In genomic region chr10:77197469-77198209, GRCm38 (mm10) we compare ENCODE assay signal across 12 mouse cellular contexts. TPM values are rescaled to one million over a fixed set of nuclear protein-coding genes. Genes with fewer than 3 reads are reported as not detected.
A peak's percentile ranks its signal among the peaks of the same experiment; 100 is the strongest.
DNase-seq lines count a peak whose midpoint lies in the region; ATAC-seq and TF ChIP-seq lines count a peak whose summit lies in the region.
"Had no signal": no experiment of that assay in that cellular context is flagged by ENCODE, and none has a peak within 500 bp of the region (broad histone marks: within the 10 kb centered on the region; RNA-seq: fewer than 3 reads in every experiment).

No protein-coding gene starts in this region.

- no peak overlapping the region for H3K9ac ChIP-seq in forebrain, embryonic 11.5 days (ENCODE audit: low read length)
- H3K9ac ChIP-seq in forebrain, postnatal 0 days: no peak overlapping the region
- no peak overlapping the region for H3K9ac ChIP-seq in kidney, embryonic 16.5 days (replicated peaks; ENCODE audit: low read length)
- H3K9ac ChIP-seq: hindbrain, embryonic 15.5 days; liver, embryonic 13.5 days had no signal

- 20% methylated on average over 9 of the region's 9 CpGs for WGBS in forebrain, embryonic 11.5 days
- 16% methylated on average over 9 of the region's 9 CpGs for WGBS in forebrain, postnatal 0 days
- WGBS in kidney, embryonic 16.5 days: 18% methylated on average over 9 of the region's 9 CpGs

- no peaks in the 10 kb centered on the region for H3K9me3 ChIP-seq in forebrain, embryonic 11.5 days (ENCODE audit: control insufficient read depth, low read length)
- H3K9me3 ChIP-seq in forebrain, postnatal 0 days (ENCODE audit: low read length): no peaks in the 10 kb centered on the region
- no peaks in the 10 kb centered on the region for H3K9me3 ChIP-seq in kidney, embryonic 16.5 days (ENCODE audit: low read length)
- H3K9me3 ChIP-seq: hindbrain, embryonic 15.5 days; liver, embryonic 13.5 days had no signal

- H3K4me2 ChIP-seq in forebrain, embryonic 11.5 days (ENCODE audit: low read depth, low read length, severe bottlenecking): no peak overlapping the region
- no peak overlapping the region for H3K4me2 ChIP-seq in forebrain, postnatal 0 days (ENCODE audit: low read depth)
- H3K4me2 ChIP-seq in kidney, embryonic 16.5 days (replicated peaks; ENCODE audit: low read depth, low read length): no peak overlapping the region
- H3K4me2 ChIP-seq: hindbrain, embryonic 15.5 days; liver, embryonic 13.5 days had no signal

- DNase-seq in forebrain, embryonic 11.5 days (ENCODE audit: low spot score): no peak
- DNase-seq in forebrain, postnatal 0 days: no peak
- no peak for DNase-seq in kidney, adult 18-20 months
- peak; percentile 81 for DNase-seq in embryo, embryonic 11 days
- peak; percentile 71 for DNase-seq in mesoderm, embryonic 11.5 days (ENCODE audit: low read depth, low spot score)
- DNase-seq in urinary bladder, adult 18-20 months (ENCODE audit: low spot score in 2 of 2): no peak
- DNase-seq in layer of hippocampus, postnatal 14 days (ENCODE audit: low spot score in 2 of 2): no peak
- DNase-seq: layer of hippocampus, adult 9-11 months; liver, embryonic 13.5 days had no signal

- ATAC-seq in forebrain, embryonic 11.5 days (replicated peaks; ENCODE audit: low FRiP score): peak; percentile 64; the same call in 1 of the 2 replicates
- no peak for ATAC-seq in forebrain, postnatal 0 days
- peak; percentile 70 for ATAC-seq in kidney, embryonic 16.5 days (ENCODE audit: low FRiP score, low TSS enrichment)

- TF ChIP-seq CTCF in forebrain, postnatal 0 days (IDR thresholded peaks at IDR 0.05; ENCODE audit: low read depth): no peak

- no peak overlapping the region for H3K27ac ChIP-seq in forebrain, embryonic 11.5 days (ENCODE audit: low read depth, low read length)
- no peak overlapping the region for H3K27ac ChIP-seq in forebrain, postnatal 0 days (ENCODE audit: low read depth, low read length)
- peak overlapping the region; percentile 68 for H3K27ac ChIP-seq in kidney, embryonic 16.5 days (ENCODE audit: low read length)
- H3K27ac ChIP-seq: hindbrain, embryonic 15.5 days; liver, embryonic 13.5 days had no signal

- no peaks in the 10 kb centered on the region for H3K36me3 ChIP-seq in forebrain, embryonic 11.5 days (ENCODE audit: control insufficient read depth, insufficient read depth, low read length)
- H3K36me3 ChIP-seq in forebrain, postnatal 0 days (ENCODE audit: insufficient read depth): no peaks in the 10 kb centered on the region
- H3K36me3 ChIP-seq in kidney, embryonic 16.5 days (ENCODE audit: insufficient read depth, low read length): no peaks in the 10 kb centered on the region
- H3K36me3 ChIP-seq: hindbrain, embryonic 15.5 days; liver, embryonic 13.5 days had no signal

- H3K27me3 ChIP-seq in forebrain, embryonic 11.5 days (ENCODE audit: control insufficient read depth, insufficient read depth, low read length): no peaks in the 10 kb centered on the region
- no peaks in the 10 kb centered on the region for H3K27me3 ChIP-seq in forebrain, postnatal 0 days (ENCODE audit: insufficient read depth, low read length)
- no peaks in the 10 kb centered on the region for H3K27me3 ChIP-seq in kidney, embryonic 16.5 days (ENCODE audit: insufficient read depth, low read length)
- H3K27me3 ChIP-seq: hindbrain, embryonic 15.5 days; liver, embryonic 13.5 days had no signal

- H3K4me3 ChIP-seq in forebrain, embryonic 11.5 days (ENCODE audit: low read depth, low read length): no peak overlapping the region
- no peak overlapping the region for H3K4me3 ChIP-seq in forebrain, postnatal 0 days (ENCODE audit: low read depth, low read length)
- H3K4me3 ChIP-seq in kidney, embryonic 16.5 days (ENCODE audit: low read length): no peak overlapping the region
- H3K4me3 ChIP-seq: hindbrain, embryonic 15.5 days; liver, embryonic 13.5 days had no signal

- 0 out of 2 replicates have a peak, but pooled peaks cover 2% of the 10 kb centered on the region for H3K4me1 ChIP-seq in forebrain, embryonic 11.5 days (replicated peaks; ENCODE audit: control insufficient read depth, insufficient read depth, low read length)
- H3K4me1 ChIP-seq in forebrain, postnatal 0 days (ENCODE audit: insufficient read depth): no peaks in the 10 kb centered on the region
- peaks cover 10% of the 10 kb centered on the region for H3K4me1 ChIP-seq in kidney, embryonic 16.5 days (ENCODE audit: insufficient read depth, low read length)
- H3K4me1 ChIP-seq: hindbrain, embryonic 15.5 days; liver, embryonic 13.5 days had no signal

RNA-seq across cellular contexts. Expression of gene Col18a1, which starts 31.3 kb away (rescaled TPM):
- polyA plus RNA-seq in forebrain, embryonic 11.5 days (2014; fragmentation: Nextera tagmentation; extraction: Ambion mirVana): 79.0 and 86.7 TPM in 2 replicates
- 24.7 and 28.4 TPM in 2 replicates for total RNA-seq in forebrain, postnatal 0 days (2014; rRNA removed)
- 11.7 and 12.6 TPM in 2 replicates for polyA plus RNA-seq in forebrain, postnatal 0 days (2015; fragmentation: Nextera tagmentation; extraction: Ambion mirVana)
- polyA plus RNA-seq in kidney, embryonic 16.5 days (2015; fragmentation: Nextera tagmentation; extraction: Ambion mirVana): 255 and 257 TPM in 2 replicates
- 1 to 10 TPM; 7.3 to 9.8 TPM for total RNA-seq in layer of hippocampus, postnatal 14 days (2021)
- total RNA-seq: megakaryocyte-erythroid progenitor cell, adult 5-6 weeks had no signal

Comparison
In these comparisons a context has a peak if more than half of its experiments do, and no peak if none do; other contexts are left out.
1. DNase-seq: peak in embryo, embryonic 11 days (single experiment) and mesoderm, embryonic 11.5 days (single experiment); none in forebrain, embryonic 11.5 days (single experiment), forebrain, postnatal 0 days (single experiment), kidney, adult 18-20 months (single experiment), urinary bladder, adult 18-20 months (0 of 2) and layer of hippocampus, postnatal 14 days (0 of 2).